In the genomic region with DNA sequence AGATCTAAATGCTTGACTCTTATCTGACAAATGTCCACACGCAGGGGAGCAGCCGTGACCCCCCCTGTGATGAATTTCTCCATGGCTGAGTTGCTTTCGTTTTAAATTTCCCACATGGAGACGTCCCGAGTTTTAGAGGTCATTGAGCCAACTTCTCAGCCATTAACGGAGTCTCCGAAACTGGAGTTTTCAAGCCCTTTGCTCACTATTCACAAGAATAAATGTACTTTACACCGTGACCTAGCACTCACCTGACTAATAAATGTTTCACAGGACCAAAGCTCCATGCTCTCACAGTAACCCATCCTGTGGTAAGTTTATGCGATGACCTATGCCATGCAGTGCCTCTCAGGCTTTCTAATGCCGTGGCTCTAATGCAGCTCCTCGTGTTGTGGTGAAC, we compare ENCODE assay signal across 23 mouse cellular contexts. TPM values are rescaled to one million over a fixed set of nuclear protein-coding genes. Genes with fewer than 3 reads are reported as not detected.
DNase-seq lines count a peak whose midpoint lies in the region; ATAC-seq and TF ChIP-seq lines count a peak whose summit lies in the region.
"Had no signal": no experiment of that assay in that cellular context is flagged by ENCODE, and none has a peak within 500 bp of the region (broad histone marks: within the 10 kb centered on the region; RNA-seq: fewer than 3 reads in every experiment).

No protein-coding gene starts in this region.

- H3K4me1 ChIP-seq in heart, embryonic 10.5 days: peaks cover 59% of the 10 kb centered on the region
- H3K4me1 ChIP-seq in heart, adult 2 months (ENCODE audit: control insufficient read depth, insufficient read depth, low read length): peaks cover 5% of the 10 kb centered on the region
- peaks cover 31% of the 10 kb centered on the region for H3K4me1 ChIP-seq in heart, embryonic 16.5 days (ENCODE audit: control insufficient read depth, insufficient read depth, low read length)
- H3K4me1 ChIP-seq in liver, adult 2 months (ENCODE audit: control insufficient read depth, insufficient read depth, low read length): peaks cover 6% of the 10 kb centered on the region
- peaks cover 14% of the 10 kb centered on the region; the same call in 1 of the 2 replicates for H3K4me1 ChIP-seq in liver, postnatal 0 days (ENCODE audit: insufficient read depth)

- no peaks in the 10 kb centered on the region for H3K79me2 ChIP-seq in heart, adult 2 months (replicated peaks; ENCODE audit: control insufficient read depth, insufficient read depth, low read length)
- H3K79me2 ChIP-seq in liver, adult 2 months (ENCODE audit: control insufficient read depth, insufficient read depth, low read length): no peaks in the 10 kb centered on the region

- 42% methylated on average over 11 of the region's 11 CpGs for WGBS in heart, embryonic 10.5 days
- 75% methylated on average over 11 of the region's 11 CpGs for WGBS in heart, adult 2 months
- 45% methylated on average over 11 of the region's 11 CpGs for WGBS in heart, embryonic 16.5 days
- 59% methylated on average over 11 of the region's 11 CpGs for WGBS in liver, adult 2 months
- WGBS in liver, postnatal 0 days (ENCODE audit: insufficient replicate concordance): 70% methylated on average over 11 of the region's 11 CpGs

- TF ChIP-seq POLR2A in heart, adult 2 months (IDR thresholded peaks at IDR 0.05; ENCODE audit: insufficient read depth, low read depth, low read length): no peak
- TF ChIP-seq POLR2A in liver, adult 2 months (IDR thresholded peaks at IDR 0.05; ENCODE audit: extremely low read depth, insufficient read depth, low read length): no peak

- no peaks in the 10 kb centered on the region for H3K36me3 ChIP-seq in heart, embryonic 10.5 days
- no peaks in the 10 kb centered on the region for H3K36me3 ChIP-seq in heart, adult 2 months (ENCODE audit: control insufficient read depth, insufficient read depth, low read length)
- H3K36me3 ChIP-seq in heart, embryonic 16.5 days (ENCODE audit: control insufficient read depth, insufficient read depth): no peaks in the 10 kb centered on the region
- no peaks in the 10 kb centered on the region for H3K36me3 ChIP-seq in liver, adult 2 months (ENCODE audit: control insufficient read depth, insufficient read depth, low read length)
- no peaks in the 10 kb centered on the region for H3K36me3 ChIP-seq in liver, postnatal 0 days (replicated peaks; ENCODE audit: insufficient read depth, low read length)
- H3K36me3 ChIP-seq: embryonic facial prominence, embryonic 10.5 days; forebrain, embryonic 15.5 days; lung, embryonic 15.5 days; midbrain, embryonic 13.5 days; neural tube, embryonic 12.5 days had no signal

- no peak for ATAC-seq in heart, embryonic 16.5 days (replicated peaks; ENCODE audit: extremely low read depth, insufficient read depth, low FRiP score)
- ATAC-seq in liver, postnatal 0 days: no peak
- ATAC-seq: activated CD4-positive, CD25-positive, alpha-beta regulatory T cell, adult 4 months; forebrain, embryonic 15.5 days; hindbrain, postnatal 0 days; midbrain, embryonic 13.5 days had no signal

- intact Hi-C loops in heart, adult 2 months (cut with DNase I): no loop called here
- intact Hi-C loops in heart, postnatal 36 days (cut with DNase I): loop anchor here (5.0 kb wide), 1 partner anchor 233 kb away; the partner anchor contains the start of gene R3hcc1l

- H3K27ac ChIP-seq in heart, embryonic 10.5 days: peak overlapping the region; percentile 53; the same call in 1 of the 2 replicates
- no peak overlapping the region for H3K27ac ChIP-seq in heart, adult 2 months
- H3K27ac ChIP-seq in heart, embryonic 16.5 days (ENCODE audit: low read length): no peak overlapping the region
- H3K27ac ChIP-seq in liver, adult 2 months (replicated peaks; ENCODE audit: insufficient read depth, low read depth, low read length): no peak overlapping the region
- no peak overlapping the region for H3K27ac ChIP-seq in liver, postnatal 0 days (ENCODE audit: low read depth)
- H3K27ac ChIP-seq: embryonic facial prominence, embryonic 10.5 days; forebrain, embryonic 15.5 days; hindbrain, postnatal 0 days; left cerebral cortex, adult 2 months; liver, embryonic 14.5 days; lung, embryonic 15.5 days; midbrain, embryonic 13.5 days; neural tube, embryonic 12.5 days had no signal

- peak overlapping the region; percentile 40 for H3K4me2 ChIP-seq in heart, embryonic 16.5 days (ENCODE audit: low read depth, low read length)
- no peak overlapping the region for H3K4me2 ChIP-seq in liver, postnatal 0 days (ENCODE audit: low read depth, low read length)
- H3K4me2 ChIP-seq: forebrain, embryonic 15.5 days; lung, embryonic 15.5 days; midbrain, embryonic 13.5 days; neural tube, embryonic 12.5 days had no signal

- H3K9ac ChIP-seq in heart, adult 2 months (ENCODE audit: low read depth, low read length): no peak overlapping the region
- H3K9ac ChIP-seq in heart, embryonic 16.5 days (ENCODE audit: low read length): no peak overlapping the region
- no peak overlapping the region for H3K9ac ChIP-seq in liver, adult 2 months (ENCODE audit: low read depth, low read length)
- no peak overlapping the region for H3K9ac ChIP-seq in liver, postnatal 0 days (replicated peaks)
- H3K9ac ChIP-seq: forebrain, embryonic 15.5 days; liver, embryonic 14.5 days; lung, embryonic 15.5 days; midbrain, embryonic 13.5 days; neural tube, embryonic 12.5 days had no signal

- H3K4me3 ChIP-seq in heart, embryonic 10.5 days: 0 out of 2 replicates have a peak overlapping the region, but pooled peaks have one; percentile 10
- H3K4me3 ChIP-seq in heart, adult 2 months: no peak overlapping the region
- H3K4me3 ChIP-seq in heart, embryonic 16.5 days (ENCODE audit: low read length): no peak overlapping the region
- no peak overlapping the region for H3K4me3 ChIP-seq in liver, adult 2 months (ENCODE audit: insufficient read depth, low read depth, low read length)
- H3K4me3 ChIP-seq in liver, postnatal 0 days (ENCODE audit: low read depth, low read length): no peak overlapping the region
- H3K4me3 ChIP-seq: embryonic facial prominence, embryonic 10.5 days; forebrain, embryonic 15.5 days; left cerebral cortex, adult 2 months; lung, embryonic 15.5 days; megakaryocyte, embryonic 14.5 days; midbrain, embryonic 13.5 days; neural tube, embryonic 12.5 days had no signal

- no peaks in the 10 kb centered on the region for H3K9me3 ChIP-seq in heart, embryonic 10.5 days
- no peaks in the 10 kb centered on the region for H3K9me3 ChIP-seq in heart, embryonic 16.5 days (replicated peaks; ENCODE audit: control insufficient read depth, low read length)
- no peaks in the 10 kb centered on the region for H3K9me3 ChIP-seq in liver, postnatal 0 days (ENCODE audit: low read length)
- H3K9me3 ChIP-seq: embryonic facial prominence, embryonic 10.5 days; forebrain, embryonic 15.5 days; lung, embryonic 15.5 days; megakaryocyte, embryonic 14.5 days; midbrain, embryonic 13.5 days; neural tube, embryonic 12.5 days had no signal

- peaks cover 10% of the 10 kb centered on the region; the same call in 1 of the 2 replicates for H3K27me3 ChIP-seq in heart, embryonic 10.5 days (ENCODE audit: insufficient read depth, poor library complexity, severe bottlenecking)
- H3K27me3 ChIP-seq in heart, adult 2 months (ENCODE audit: control insufficient read depth, insufficient read depth, low read length): no peaks in the 10 kb centered on the region
- H3K27me3 ChIP-seq in heart, embryonic 16.5 days (ENCODE audit: control insufficient read depth, insufficient read depth, low read length): no peaks in the 10 kb centered on the region
- no peaks in the 10 kb centered on the region for H3K27me3 ChIP-seq in liver, adult 2 months (ENCODE audit: control insufficient read depth, insufficient read depth, low read length)
- no peaks in the 10 kb centered on the region for H3K27me3 ChIP-seq in liver, postnatal 0 days (ENCODE audit: insufficient read depth, low read length)
- H3K27me3 ChIP-seq: forebrain, embryonic 15.5 days; lung, embryonic 15.5 days; neural tube, embryonic 12.5 days had no signal

- no peak for TF ChIP-seq CTCF in heart, adult 2 months (IDR thresholded peaks at IDR 0.05)
- no peak for TF ChIP-seq CTCF in liver, adult 2 months (IDR thresholded peaks at IDR 0.05; ENCODE audit: low read depth, low read length)
- no peak for TF ChIP-seq CTCF in liver, postnatal 0 days (IDR thresholded peaks at IDR 0.05; ENCODE audit: low read depth)

- DNase-seq in heart, embryonic 10.5 days (ENCODE audit: low spot score): no peak
- no peak for DNase-seq in heart, adult 2 months
- no peak for DNase-seq in heart, postnatal 36 days
- DNase-seq in liver, adult 2 months (ENCODE audit: extremely low read depth, low read depth, low spot score): peak; percentile 65
- DNase-seq in liver, postnatal 0 days: no peak
- DNase-seq in adrenal gland, adult 18-20 months (ENCODE audit: low spot score in 2 of 2): no peak
- no peak for DNase-seq in c-Kit-positive CD71-positive TER-119-positive erythroid progenitor cells, embryonic 14.5 days (ENCODE audit: low spot score)
- DNase-seq: adrenal gland, postnatal 25 days; cerebellum, adult 9-11 months; lung, postnatal 36 days; right cerebral cortex, postnatal 25 days; spleen, adult 18-20 months had no signal

- TF ChIP-seq EP300 in heart, adult 2 months (IDR thresholded peaks at IDR 0.05; ENCODE audit: insufficient read depth, low read depth, low read length): no peak
- no peak for TF ChIP-seq EP300 in liver, postnatal 0 days (IDR thresholded peaks at IDR 0.05; ENCODE audit: low read depth)

RNA-seq across cellular contexts. Expression of gene Pyroxd2, which starts 2.4 kb away (rescaled TPM):
- polyA plus RNA-seq in heart, embryonic 10.5 days (2016; fragmentation: Nextera tagmentation; extraction: Ambion mirVana): 1.5 and 2.8 TPM in 2 replicates
- total RNA-seq in heart, adult 2 months (2021): 1 to 10 TPM; 3.9 to 4.4 TPM
- polyA plus RNA-seq in heart, adult 2 months (2012; rRNA removed): 4.6 and 4.7 TPM in 2 replicates
- polyA plus RNA-seq in heart, embryonic 16.5 days (2015; fragmentation: Nextera tagmentation; extraction: Ambion mirVana): 5.5 TPM in 2 replicates
- total RNA-seq in heart, postnatal 36 days (2021): 1 to 10 TPM; 4.6 to 4.7 TPM
- 6.6 and 9.2 TPM in 2 replicates for total RNA-seq in liver, adult 2 months (2014; rRNA removed)
- polyA plus RNA-seq in liver, adult 2 months (2012; rRNA removed): 14.8 and 18.3 TPM in 2 replicates
- 5.8 and 7.5 TPM in 2 replicates for polyA plus RNA-seq in liver, postnatal 0 days (2015; fragmentation: Nextera tagmentation; extraction: Ambion mirVana)
- total RNA-seq in adrenal gland, adult 18-20 months (2021): 10 to 100 TPM; 23.1 to 46.7 TPM

RNA-seq across cellular contexts. Expression of gene Hps1, which starts 29.6 kb away (rescaled TPM):
- 9.2 and 11.6 TPM in 2 replicates for polyA plus RNA-seq in heart, embryonic 10.5 days (2016; fragmentation: Nextera tagmentation; extraction: Ambion mirVana)
- 1 to 10 TPM; 1.6 to 1.7 TPM for total RNA-seq in heart, adult 2 months (2021)
- 2.6 and 6.6 TPM in 2 replicates for polyA plus RNA-seq in heart, adult 2 months (2012; rRNA removed)
- polyA plus RNA-seq in heart, embryonic 16.5 days (2015; fragmentation: Nextera tagmentation; extraction: Ambion mirVana): 6.7 and 6.8 TPM in 2 replicates
- 1 to 10 TPM; 1.0 to 1.8 TPM for total RNA-seq in heart, postnatal 36 days (2021)
- total RNA-seq in liver, adult 2 months (2014; rRNA removed): 3.1 and 3.8 TPM in 2 replicates
- polyA plus RNA-seq in liver, adult 2 months (2012; rRNA removed): 9.4 and 14.3 TPM in 2 replicates
- 4.7 and 5.3 TPM in 2 replicates for polyA plus RNA-seq in liver, postnatal 0 days (2015; fragmentation: Nextera tagmentation; extraction: Ambion mirVana)
- total RNA-seq in adrenal gland, adult 18-20 months (2021): 10 to 100 TPM; 19.7 to 26.3 TPM
